Mouse (Mus musculus): ENCODE measurements around the gene Zbtb18. TPM values are rescaled to one million over a fixed set of nuclear protein-coding genes. Genes with fewer than 3 reads are reported as not detected.

The Zbtb18 gene
- polyA plus RNA-seq, 2 experiments from 2014 or later: 2.2 to 3.8 TPM

GRCm38 (mm10) chr1:177484280-177484679 is 42.1 kb downstream of the Zbtb18 start:
- ATAC-seq: no peak

- ATAC-seq: no peak
Observed at GRCm38 (mm10) chr1:177484680-177485079, 42.5 kb downstream of the Zbtb18 start.

DNA sequence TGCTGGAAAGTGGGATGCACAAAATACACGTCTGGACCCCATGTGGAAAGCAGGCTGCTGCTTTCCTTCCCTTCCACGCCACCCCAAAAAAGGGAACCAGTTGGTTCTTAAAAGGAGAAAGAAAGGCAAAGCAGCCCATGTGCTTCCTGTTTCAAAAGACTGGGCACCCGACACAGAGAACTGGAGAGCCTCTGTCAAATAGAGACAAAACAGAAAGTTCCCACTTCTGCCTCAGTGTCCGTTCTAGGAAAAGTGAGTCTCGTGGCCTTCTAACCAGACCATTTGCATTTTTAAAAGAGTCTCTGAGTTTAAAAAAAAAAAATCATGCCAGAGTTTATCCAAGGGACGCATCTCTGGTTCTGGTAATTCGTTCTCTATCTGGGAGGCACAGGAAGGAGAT is 47.7 kb downstream of the Zbtb18 start:
- ATAC-seq: no peak

- no peak for ATAC-seq
Observed at GRCm38 (mm10) chr1:177490808-177491207, 48.7 kb downstream of the Zbtb18 start.

- no peak for ATAC-seq
Observed at GRCm38 (mm10) chr1:177491280-177491679, 49.1 kb downstream of the Zbtb18 start.

GRCm38 (mm10) chr1:177494306-177494705 is 52.2 kb downstream of the Zbtb18 start:
- no peak for ATAC-seq

GRCm38 (mm10) chr1:177494913-177495542 is 52.9 kb downstream of the Zbtb18 start:
- ATAC-seq: no peak

Other genes starting within 250 kb of the Zbtb18 start
- 1 to 10 TPM; 4.2 to 4.8 TPM for gene Akt3, start 184.1 kb upstream of the Zbtb18 start, polyA plus RNA-seq (2017; shearing (Covaris generic))